Mouse (Mus musculus): ENCODE results near the gene Palm. TPM values are rescaled to one million over a fixed set of nuclear protein-coding genes. Genes with fewer than 3 reads are reported as not detected.

The Palm gene
- polyA plus RNA-seq, 1 experiment from 2014 or later: 72.4 TPM

DNA sequence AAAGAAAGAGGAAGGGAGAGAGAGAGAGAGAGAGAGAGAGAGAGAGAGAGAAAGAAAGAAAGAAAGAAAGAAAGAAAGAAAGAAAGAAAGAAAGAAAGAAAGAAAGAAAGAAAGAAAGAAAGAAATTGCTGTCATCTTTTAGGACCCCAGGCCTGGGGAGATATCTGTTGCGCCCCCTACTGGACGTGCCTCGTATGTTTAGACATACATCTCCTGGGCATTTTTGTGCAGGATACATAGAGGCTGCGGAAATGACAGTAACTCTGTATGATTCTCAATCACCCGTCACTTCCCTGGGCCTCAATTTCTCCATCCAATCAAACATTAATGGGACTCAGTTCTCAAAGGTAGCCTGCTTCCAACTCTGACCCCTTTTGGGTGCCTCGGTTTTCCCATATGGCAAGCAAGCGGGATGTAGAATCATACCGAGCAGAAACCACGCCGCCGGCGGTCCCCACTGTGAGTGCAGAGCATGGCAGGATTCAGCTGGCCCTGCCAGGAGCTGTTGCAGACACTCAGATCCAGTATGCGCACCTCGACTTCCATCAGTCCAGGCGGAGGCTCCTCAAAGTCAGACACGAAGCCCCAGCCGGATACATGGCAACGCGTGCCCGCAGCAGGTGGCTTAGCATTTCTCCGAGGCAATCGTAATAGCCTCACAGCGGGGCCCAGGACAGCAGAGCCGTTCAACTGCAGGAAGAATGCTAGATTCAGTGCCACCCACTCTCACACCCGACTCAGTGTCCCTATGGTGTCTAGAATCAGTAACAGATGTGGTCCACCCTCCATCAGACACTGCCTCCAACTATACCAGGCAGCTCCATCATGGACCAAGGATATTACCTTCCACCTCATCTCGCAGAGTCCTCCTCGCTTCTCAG lies 9.2 kb upstream of the Palm start:
- H3K9me3 ChIP-seq (replicated peaks): no peaks in the 10 kb centered on the region
- no peak overlapping the region for H3K27ac ChIP-seq (ENCODE audit: poor library complexity, severe bottlenecking)
- no peak overlapping the region for H3K9ac ChIP-seq
- H3K4me1 ChIP-seq (replicated peaks): peaks cover 16% of the 10 kb centered on the region; the same call in 1 of the 2 replicates
- H3K36me3 ChIP-seq: no peaks in the 10 kb centered on the region
- ATAC-seq (ENCODE audit: insufficient number of reproducible peaks, low FRiP score): no peak
- H3K4me3 ChIP-seq: no peak overlapping the region
- 40% methylated on average over 27 of the region's 27 CpGs for WGBS
- peaks cover 51% of the 10 kb centered on the region for H3K27me3 ChIP-seq (replicated peaks)
- no peak overlapping the region for H3K4me2 ChIP-seq

DNA sequence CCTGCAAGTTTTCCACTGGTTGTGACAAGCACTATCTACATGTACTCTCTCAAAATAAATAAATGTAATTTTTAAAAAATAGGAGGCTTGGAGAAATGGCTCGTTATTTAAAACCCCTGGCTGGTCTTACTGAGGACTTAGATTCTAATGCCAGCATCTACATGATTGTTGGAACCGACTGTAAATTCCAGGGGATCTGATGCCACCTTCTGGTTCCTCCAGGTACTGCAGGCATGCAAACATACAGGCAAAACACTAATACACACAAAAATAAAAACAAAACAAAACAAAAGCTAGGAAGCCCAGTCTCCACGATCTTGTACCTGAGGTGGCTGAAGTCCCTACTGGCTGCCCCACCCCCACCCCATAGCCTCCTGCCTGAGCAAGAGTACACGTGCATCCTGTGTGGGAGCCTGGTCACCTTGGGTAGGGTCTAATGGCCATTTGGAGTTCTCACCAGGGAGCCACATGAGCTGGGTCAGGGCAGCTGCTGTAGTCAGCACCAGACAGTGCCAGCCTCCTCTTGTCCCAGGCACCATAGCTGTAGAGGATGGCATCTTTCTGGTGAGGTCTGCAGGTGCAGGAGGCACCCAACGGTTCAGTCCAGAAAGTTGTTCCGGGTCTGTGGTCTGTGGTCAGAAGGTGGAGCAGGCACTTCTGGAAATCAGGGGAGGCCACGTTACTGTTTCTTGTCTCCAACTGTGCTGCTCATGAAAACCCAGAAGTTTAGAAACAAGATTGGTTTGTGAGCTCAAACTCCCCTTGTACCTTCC lies 4.8 kb upstream of the Palm start:
- WGBS: 34% methylated on average over 7 of the region's 7 CpGs
- H3K4me3 ChIP-seq: no peak overlapping the region
- no peaks in the 10 kb centered on the region for H3K9me3 ChIP-seq (replicated peaks)
- H3K4me2 ChIP-seq: no peak overlapping the region
- no peak overlapping the region for H3K27ac ChIP-seq (ENCODE audit: poor library complexity, severe bottlenecking)
- H3K36me3 ChIP-seq: no peaks in the 10 kb centered on the region
- H3K9ac ChIP-seq: no peak overlapping the region
- H3K4me1 ChIP-seq (replicated peaks): 0 out of 2 replicates have a peak, but pooled peaks cover 4% of the 10 kb centered on the region
- peaks cover 20% of the 10 kb centered on the region for H3K27me3 ChIP-seq (replicated peaks)
- ATAC-seq (ENCODE audit: insufficient number of reproducible peaks, low FRiP score): no peak

DNA sequence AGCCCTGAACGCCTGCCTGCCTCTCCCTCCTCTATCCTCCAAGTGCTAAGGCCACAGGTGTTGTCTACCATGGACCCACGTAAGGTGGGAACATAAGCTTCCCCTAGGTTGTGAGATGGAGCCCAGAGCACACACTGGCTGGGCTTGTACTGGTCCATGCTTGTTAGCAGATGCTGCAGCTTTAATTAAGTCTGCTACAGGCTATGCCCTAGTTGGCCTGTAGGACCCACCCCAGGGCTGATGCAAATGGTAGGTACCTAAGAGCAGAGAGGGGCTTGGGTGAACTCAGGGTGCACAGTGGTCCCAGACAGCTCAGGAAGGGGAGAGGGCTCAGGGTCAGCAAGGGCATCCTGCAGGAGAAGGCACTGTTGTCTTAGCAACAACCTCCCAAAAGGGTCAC lies 3.8 kb upstream of the Palm start:
- ATAC-seq (ENCODE audit: insufficient number of reproducible peaks, low FRiP score): no peak
- Histone ChIP-seq H3K9ac (no peak overlapping the region), H3K27me3 (replicated peaks) (peaks cover 14% of the 10 kb centered on the region), H3K4me2 (no peak overlapping the region), H3K4me3 (no peak overlapping the region), H3K4me1 (replicated peaks) (peaks cover 11% of the 10 kb centered on the region), H3K27ac (ENCODE audit: poor library complexity, severe bottlenecking) (no peak overlapping the region), H3K36me3 (no peaks in the 10 kb centered on the region), H3K9me3 (replicated peaks) (no peaks in the 10 kb centered on the region)
- 56% methylated on average over 2 of the region's 2 CpGs for WGBS

DNA sequence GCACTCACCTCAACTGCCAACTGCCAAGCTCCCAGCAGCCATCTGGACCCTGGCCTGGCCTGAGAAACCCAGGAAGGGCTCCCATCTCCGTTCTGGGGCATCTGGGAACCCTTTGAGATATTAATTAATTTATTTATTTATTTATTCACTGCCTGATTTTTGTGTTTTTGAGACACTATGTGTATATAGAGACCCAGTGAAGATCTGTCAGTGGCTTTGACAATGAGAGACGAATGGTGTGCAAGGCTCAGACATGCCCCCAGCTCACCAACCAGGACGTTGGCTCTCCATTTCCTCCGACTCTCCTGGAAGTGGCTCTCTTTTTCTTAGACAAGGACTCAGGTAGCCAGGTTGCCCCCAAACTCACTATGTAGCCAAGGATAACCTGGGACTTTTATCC lies 2.5 kb upstream of the Palm start, which contains the start of gene Prss57:
TSS of gene Prss57 (minus strand) at position 101 of the 400 bp plus-strand sequence.
- H3K9ac ChIP-seq: no peak within 1 kb of the TSS
- H3K4me1 ChIP-seq (replicated peaks): peaks cover 15% of the 10 kb centered on the region
- H3K27me3 ChIP-seq (replicated peaks): 0 out of 2 replicates have a peak, but pooled peaks cover 4% of the 10 kb centered on the region
- H3K36me3 ChIP-seq: 0 out of 2 replicates have a peak, but pooled peaks cover 1% of the 10 kb centered on the region
- no peaks in the 10 kb centered on the region for H3K9me3 ChIP-seq (replicated peaks)
- H3K4me2 ChIP-seq: no peak within 1 kb of the TSS
- no peak for ATAC-seq (ENCODE audit: insufficient number of reproducible peaks, low FRiP score)
- H3K4me3 ChIP-seq: no peak within 1 kb of the TSS
- no peak within 1 kb of the TSS for H3K27ac ChIP-seq (ENCODE audit: poor library complexity, severe bottlenecking)
- WGBS: 77% methylated on average over 4 of the region's 4 CpGs

DNA sequence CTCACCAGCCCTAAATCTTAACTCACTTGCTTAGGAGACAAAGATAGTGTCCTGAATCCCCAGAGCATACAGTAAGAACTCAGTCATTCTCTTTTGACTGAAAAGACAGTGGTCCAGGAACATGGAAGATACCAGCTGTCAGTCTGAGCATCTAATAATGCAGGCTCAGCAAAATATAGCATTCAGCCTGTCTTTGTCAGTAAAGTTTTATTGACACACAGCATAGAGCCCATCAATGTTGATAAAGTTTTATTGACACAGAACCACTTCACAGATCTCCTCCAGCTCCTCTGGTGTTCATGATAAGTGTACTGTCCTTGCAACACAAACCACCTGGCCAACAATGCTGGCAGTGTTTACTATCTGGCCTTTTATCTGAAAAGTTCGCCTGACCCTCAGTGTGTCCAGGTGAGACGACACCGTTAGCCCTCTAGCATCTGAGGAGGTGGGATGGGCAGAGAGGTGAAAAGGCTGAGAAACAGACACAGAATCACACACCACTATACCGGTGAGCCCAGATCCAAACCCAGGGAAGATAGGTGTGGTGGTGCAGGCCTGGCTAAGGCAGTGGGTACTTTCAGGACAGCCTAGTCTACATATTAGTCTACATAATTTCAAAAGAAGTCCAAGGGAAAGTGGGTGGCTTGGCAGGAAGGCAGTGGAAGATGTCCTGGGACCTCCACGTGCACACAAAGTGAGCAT lies 882 bp upstream of the Palm start:
- H3K27me3 ChIP-seq (replicated peaks): no peaks in the 10 kb centered on the region
- H3K9ac ChIP-seq: no peak overlapping the region
- H3K9me3 ChIP-seq (replicated peaks): no peaks in the 10 kb centered on the region
- H3K27ac ChIP-seq (ENCODE audit: poor library complexity, severe bottlenecking): no peak overlapping the region
- H3K4me3 ChIP-seq: no peak overlapping the region
- H3K36me3 ChIP-seq: 0 out of 2 replicates have a peak, but pooled peaks cover 2% of the 10 kb centered on the region
- no peak overlapping the region for H3K4me2 ChIP-seq
- ATAC-seq (ENCODE audit: insufficient number of reproducible peaks, low FRiP score): no peak
- peaks cover 21% of the 10 kb centered on the region for H3K4me1 ChIP-seq (replicated peaks)
- 76% methylated on average over 5 of the region's 5 CpGs for WGBS

DNA sequence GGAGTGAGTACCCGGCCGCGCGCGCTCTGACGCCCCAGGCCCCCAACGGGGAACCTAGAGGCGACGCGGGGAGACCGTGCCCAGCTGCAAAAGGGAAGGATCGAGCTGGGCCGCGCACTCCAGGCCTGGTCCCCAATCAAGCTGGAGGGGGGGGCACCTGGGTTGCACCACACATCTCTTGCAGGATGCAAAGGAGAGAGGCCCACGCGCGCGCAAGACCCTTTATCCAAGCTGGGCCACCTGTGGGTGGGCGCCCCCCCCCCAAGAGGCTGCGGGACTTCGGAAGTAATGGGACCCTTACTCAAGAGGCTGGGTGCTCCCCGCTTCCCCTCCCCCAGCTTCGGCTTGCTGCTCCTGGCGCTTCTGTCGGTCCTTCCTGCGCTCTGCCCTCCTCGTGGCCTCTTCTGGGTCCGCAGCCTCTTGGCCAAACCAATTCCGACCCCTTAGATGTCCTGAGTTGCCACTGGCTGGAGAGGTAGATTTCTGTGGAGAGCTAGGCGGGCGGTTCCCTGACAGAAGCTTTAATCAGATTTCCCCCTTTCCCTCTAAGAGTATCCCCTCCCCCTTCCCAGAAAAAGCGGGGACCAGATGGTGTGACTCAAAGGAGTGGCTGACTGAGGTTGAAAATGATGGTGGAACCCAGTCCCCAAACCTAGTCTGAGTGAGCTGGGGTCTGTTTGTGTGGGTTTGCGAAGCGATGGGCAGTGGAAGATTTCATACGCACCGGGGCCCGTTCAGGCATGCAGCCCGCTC lies 542 bp downstream of the Palm start:
- ATAC-seq (ENCODE audit: insufficient number of reproducible peaks, low FRiP score): peak; percentile 7; the same call in 1 of the 2 replicates
- Histone ChIP-seq H3K27ac (ENCODE audit: poor library complexity, severe bottlenecking) (peak overlapping the region; percentile 75), H3K4me3 (peak overlapping the region; percentile 94), H3K27me3 (replicated peaks) (no peaks in the 10 kb centered on the region), H3K9ac (peak overlapping the region; percentile 96), H3K4me1 (replicated peaks) (peaks cover 26% of the 10 kb centered on the region), H3K36me3 (0 out of 2 replicates have a peak, but pooled peaks cover 2% of the 10 kb centered on the region), H3K4me2 (peak overlapping the region; percentile 93), H3K9me3 (replicated peaks) (no peaks in the 10 kb centered on the region)
- WGBS: 1% methylated on average over 38 of the region's 38 CpGs

DNA sequence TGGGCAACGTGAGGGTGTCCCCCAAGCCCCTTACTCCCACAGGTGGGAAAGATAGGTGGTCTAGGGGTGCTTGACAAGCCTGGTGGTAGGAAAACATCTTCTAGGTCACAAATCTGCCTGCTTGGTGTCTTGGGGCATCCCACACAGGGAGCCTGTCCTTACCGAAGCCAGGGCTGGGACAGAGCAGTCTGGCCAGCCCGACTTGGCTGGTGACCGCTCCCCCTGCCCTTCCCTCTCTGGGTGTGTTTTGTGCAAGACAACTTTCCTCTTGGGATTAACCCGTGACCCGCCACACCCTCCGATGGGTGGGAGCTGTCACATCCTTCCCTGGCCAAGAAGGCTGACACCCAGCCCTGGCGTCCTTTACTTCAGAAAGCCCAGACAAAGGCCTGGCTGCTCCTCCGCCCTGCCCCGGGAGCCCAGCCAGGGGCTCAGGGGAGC lies 1.1 kb downstream of the Palm start:
- Histone ChIP-seq H3K9me3 (replicated peaks) (no peaks in the 10 kb centered on the region), H3K4me3 (peak overlapping the region; percentile 94), H3K9ac (peak overlapping the region; percentile 96), H3K27ac (ENCODE audit: poor library complexity, severe bottlenecking) (peak overlapping the region; percentile 75), H3K4me1 (replicated peaks) (peaks cover 26% of the 10 kb centered on the region), H3K27me3 (replicated peaks) (no peaks in the 10 kb centered on the region), H3K4me2 (peak overlapping the region; percentile 93), H3K36me3 (0 out of 2 replicates have a peak, but pooled peaks cover 2% of the 10 kb centered on the region)
- peak; percentile 66 for ATAC-seq (ENCODE audit: insufficient number of reproducible peaks, low FRiP score)
- WGBS: 16% methylated on average over 10 of the region's 10 CpGs

DNA sequence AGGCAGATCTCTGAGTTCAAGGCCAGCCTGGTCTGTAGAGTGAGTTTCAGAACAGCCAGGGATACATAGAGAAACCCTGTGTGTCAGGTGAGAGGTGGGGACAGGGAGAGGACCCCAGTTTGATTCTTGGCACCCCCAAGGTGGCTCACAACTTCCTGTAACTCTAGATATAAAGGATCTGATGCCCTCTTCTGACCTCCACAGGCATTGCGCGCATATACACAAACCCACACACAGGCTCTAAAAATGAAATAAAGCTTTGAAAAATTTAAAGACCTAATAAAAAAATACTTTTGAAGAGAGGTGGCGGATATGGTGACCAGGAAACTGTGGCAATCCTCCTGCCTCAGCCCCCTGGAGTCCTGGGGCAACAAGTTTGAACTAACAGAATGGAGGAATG lies 2.5 kb downstream of the Palm start:
- ATAC-seq (ENCODE audit: insufficient number of reproducible peaks, low FRiP score): no peak
- Histone ChIP-seq H3K9ac (no peak overlapping the region), H3K4me3 (no peak overlapping the region)

DNA sequence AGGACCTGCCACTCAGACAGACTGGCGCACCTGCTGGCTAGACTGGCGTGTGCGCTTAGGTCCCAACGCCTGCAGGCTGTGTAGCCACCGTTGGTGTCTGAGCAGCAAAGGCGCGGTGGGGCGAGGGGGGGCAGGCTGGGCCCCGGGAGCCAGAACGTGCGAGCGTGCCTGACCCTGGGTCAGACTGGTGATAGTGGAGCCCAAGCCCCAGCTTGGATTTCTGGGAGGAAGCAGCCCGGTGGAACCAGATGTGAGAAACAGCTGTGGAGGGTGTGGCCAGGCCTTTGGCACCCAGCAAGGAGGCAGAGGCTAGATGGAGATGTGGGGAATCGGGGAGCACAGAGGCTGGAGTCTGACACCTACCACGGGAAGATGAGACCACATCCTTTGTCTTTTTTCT lies 4.0 kb downstream of the Palm start:
- H3K4me3 ChIP-seq: no peak overlapping the region
- 0 out of 2 replicates have a peak overlapping the region, but pooled peaks have one; percentile 2 for H3K4me2 ChIP-seq
- H3K27me3 ChIP-seq (replicated peaks): no peaks in the 10 kb centered on the region
- ATAC-seq (ENCODE audit: insufficient number of reproducible peaks, low FRiP score): no peak
- no peaks in the 10 kb centered on the region for H3K9me3 ChIP-seq (replicated peaks)
- peaks cover 34% of the 10 kb centered on the region for H3K4me1 ChIP-seq (replicated peaks)
- 0 out of 2 replicates have a peak, but pooled peaks cover 2% of the 10 kb centered on the region for H3K36me3 ChIP-seq
- 30% methylated on average over 15 of the region's 15 CpGs for WGBS
- H3K27ac ChIP-seq (ENCODE audit: poor library complexity, severe bottlenecking): peak overlapping the region; percentile 20; the same call in 1 of the 2 replicates
- no peak overlapping the region for H3K9ac ChIP-seq

More for the DNA sequence above, 2.5 kb downstream of the Palm start:
- Histone ChIP-seq H3K27me3 (replicated peaks) (no peaks in the 10 kb centered on the region), H3K27ac (ENCODE audit: poor library complexity, severe bottlenecking) (no peak overlapping the region), H3K4me1 (replicated peaks) (peaks cover 26% of the 10 kb centered on the region), H3K4me2 (no peak overlapping the region), H3K36me3 (0 out of 2 replicates have a peak, but pooled peaks cover 2% of the 10 kb centered on the region), H3K9me3 (replicated peaks) (no peaks in the 10 kb centered on the region)
- WGBS: 91% methylated on average over 3 of the region's 3 CpGs

All from heart, embryonic 12.5 days (tissue).